Mouse (Mus musculus): ENCODE results near the gene Rras2. TPM values are rescaled to one million over a fixed set of nuclear protein-coding genes. Genes with fewer than 3 reads are reported as not detected.

Rras2 gene
- polyA plus RNA-seq, 1 experiment, result 57.4 TPM

DNA sequence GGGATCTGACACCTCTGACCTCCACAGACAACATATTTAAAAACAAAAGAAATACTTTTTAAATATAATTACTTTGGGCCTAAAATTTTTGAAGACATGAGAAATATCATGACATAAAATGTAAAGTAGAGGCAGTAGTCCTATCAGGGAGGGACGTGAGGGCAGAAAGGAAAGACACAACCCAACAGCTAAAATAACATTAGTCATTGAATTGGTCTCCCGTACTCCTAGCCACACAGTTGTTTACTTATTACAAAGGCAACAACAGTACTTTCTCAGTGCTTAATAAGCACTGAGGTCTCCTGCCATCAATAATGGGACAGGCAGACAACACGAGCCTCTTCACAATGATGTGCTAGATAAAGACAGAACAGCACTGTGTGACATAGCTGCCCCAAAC is 16.2 kb downstream of the Rras2 start:
- Histone ChIP-seq H3K27me3 (ENCODE audit: control insufficient read depth, insufficient read depth, insufficient read length) (no peaks in the 10 kb centered on the region), H3K79me2 (ENCODE audit: control insufficient read depth, insufficient read depth) (peaks cover 93% of the 10 kb centered on the region), H3K4me2 (ENCODE audit: low read depth) (peak overlapping the region; percentile 80), H3K4me3 (no peak overlapping the region), H3ac (ENCODE audit: control insufficient read depth, insufficient read length) (no peak overlapping the region), H3K36me3 (ENCODE audit: control insufficient read depth, insufficient read depth) (no peaks in the 10 kb centered on the region)
- TF ChIP-seq MYOD1 (IDR thresholded peaks at IDR 0.05; ENCODE audit: control insufficient read depth in 1 of 3, insufficient read length in 2 of 3, low read depth in 2 of 3) (peak in 1 of 3 experiments; percentile 54), USF1 (IDR thresholded peaks at IDR 0.05; ENCODE audit: low read depth) (no peak)

DNA sequence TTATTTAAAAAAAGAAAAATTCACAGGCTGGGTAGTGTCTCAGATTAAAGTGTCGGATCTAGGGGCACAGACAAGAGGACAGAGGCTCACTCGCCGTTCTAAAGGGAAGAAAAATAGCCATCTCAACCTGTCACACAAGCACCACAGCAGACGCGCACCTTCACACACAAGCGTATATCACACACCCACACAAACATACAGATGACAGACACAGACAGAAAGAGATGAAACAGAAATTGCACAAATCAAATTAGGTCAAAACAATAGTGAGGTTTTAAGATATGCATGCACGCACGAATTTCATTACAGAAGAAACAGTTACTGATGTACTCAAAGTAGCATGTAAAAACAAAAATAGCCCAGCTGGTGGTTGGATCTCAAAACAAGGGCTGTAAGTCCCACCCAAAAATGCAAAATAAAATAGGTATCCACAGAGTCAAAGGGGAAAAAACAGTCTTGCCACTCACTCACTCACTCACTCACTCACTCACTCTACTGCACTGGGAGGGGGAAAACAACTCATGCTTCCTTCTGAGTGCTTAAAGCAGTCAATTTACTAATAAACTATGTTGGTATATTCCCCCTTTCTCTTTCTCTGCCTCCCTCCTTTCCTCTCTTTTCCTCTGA is 23.9 kb downstream of the Rras2 start:
- H3K4me2 ChIP-seq (ENCODE audit: low read depth), result no peak overlapping the region
- H3K27me3 ChIP-seq (ENCODE audit: control insufficient read depth, insufficient read depth, insufficient read length), result no peaks in the 10 kb centered on the region
- peaks cover 98% of the 10 kb centered on the region for H3K79me2 ChIP-seq (ENCODE audit: control insufficient read depth, insufficient read depth)
- no peak overlapping the region for H3ac ChIP-seq (ENCODE audit: control insufficient read depth, insufficient read length)
- TF ChIP-seq TCF3 (IDR thresholded peaks at IDR 0.05; ENCODE audit: insufficient read length, low read depth) (no peak), MAX (IDR thresholded peaks at IDR 0.05; ENCODE audit: low read depth) (no peak), TCF12 (IDR thresholded peaks at IDR 0.05; ENCODE audit: insufficient read depth, poor library complexity, severe bottlenecking) (no peak), POLR2AphosphoS2 (IDR thresholded peaks at IDR 0.05; ENCODE audit: insufficient read length, low read depth) (no peak)
- H3K4me3 ChIP-seq, result no peak overlapping the region
- no peaks in the 10 kb centered on the region for H3K36me3 ChIP-seq (ENCODE audit: control insufficient read depth, insufficient read depth)

DNA sequence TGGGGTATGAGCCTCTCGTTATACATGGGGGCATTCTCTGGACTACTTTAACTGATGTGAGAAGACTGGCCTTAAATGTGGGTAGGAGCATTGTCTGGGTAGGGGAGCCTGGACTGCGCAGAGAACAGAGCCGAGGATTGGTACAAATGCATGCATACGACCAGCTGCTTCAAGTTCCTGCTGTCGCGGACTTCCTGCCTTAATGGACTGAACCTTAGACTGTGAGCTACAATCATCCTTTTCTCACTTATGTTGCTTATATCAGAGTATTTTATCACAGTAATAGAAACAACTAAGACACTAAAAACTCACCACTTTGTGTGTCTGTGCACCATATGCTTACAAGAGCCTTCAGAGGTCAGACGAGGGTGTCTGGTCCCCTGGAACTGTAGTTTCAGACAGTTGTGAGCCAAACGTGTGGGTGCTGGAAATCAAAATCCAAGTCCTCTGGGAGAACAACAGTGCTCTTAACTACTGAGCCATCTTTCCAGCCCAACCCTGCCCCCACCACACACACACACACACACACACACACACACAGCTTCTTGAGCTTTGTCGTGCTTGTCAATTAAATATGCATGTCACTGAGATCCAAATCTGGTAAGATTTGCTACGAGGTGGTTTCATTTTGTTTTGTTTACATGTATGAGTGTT is 26.6 kb downstream of the Rras2 start:
- Histone ChIP-seq H3K4me2 (ENCODE audit: low read depth) (no peak overlapping the region), H3K36me3 (ENCODE audit: control insufficient read depth, insufficient read depth) (no peaks in the 10 kb centered on the region), H3K27me3 (ENCODE audit: control insufficient read depth, insufficient read depth, insufficient read length) (no peaks in the 10 kb centered on the region), H3K79me2 (ENCODE audit: control insufficient read depth, insufficient read depth) (peaks cover 98% of the 10 kb centered on the region), H3K4me3 (no peak overlapping the region), H3ac (ENCODE audit: control insufficient read depth, insufficient read length) (no peak overlapping the region)
- TF ChIP-seq USF1 (IDR thresholded peaks at IDR 0.05; ENCODE audit: low read depth) (no peak), REST (IDR thresholded peaks at IDR 0.05; ENCODE audit: insufficient read depth, insufficient read length) (no peak)

DNA sequence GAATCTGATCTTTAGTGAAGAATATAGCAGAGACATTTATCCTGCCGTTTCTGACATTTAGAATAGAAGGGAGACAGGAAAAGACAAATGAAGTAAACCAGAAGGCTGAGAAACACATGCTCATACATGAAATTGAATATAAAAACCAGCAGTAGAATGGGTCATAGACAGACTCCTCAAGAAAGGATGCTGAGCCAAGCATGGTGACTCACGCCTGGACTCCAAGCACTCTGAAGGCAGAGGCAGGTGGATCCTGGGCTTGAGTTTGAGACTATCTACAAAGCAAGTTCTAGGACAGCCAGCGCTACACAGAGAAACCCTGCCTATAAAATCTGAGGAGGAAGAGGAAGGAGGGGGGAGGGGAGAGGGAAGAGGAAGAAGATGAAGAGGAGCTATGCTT is 27.4 kb downstream of the Rras2 start:
- H3K27me3 ChIP-seq (ENCODE audit: control insufficient read depth, insufficient read depth, insufficient read length), result no peaks in the 10 kb centered on the region
- no peak for TF ChIP-seq TCF3 (IDR thresholded peaks at IDR 0.05; ENCODE audit: insufficient read length, low read depth)
- no peak for TF ChIP-seq USF1 (IDR thresholded peaks at IDR 0.05; ENCODE audit: low read depth)
- no peak for TF ChIP-seq MAX (IDR thresholded peaks at IDR 0.05; ENCODE audit: low read depth)
- TF ChIP-seq CEBPB (IDR thresholded peaks at IDR 0.05; ENCODE audit: insufficient read depth, poor library complexity, severe bottlenecking), result no peak
- TF ChIP-seq SRF (IDR thresholded peaks at IDR 0.05; ENCODE audit: control insufficient read depth, insufficient read length, low read depth), result no peak
- TF ChIP-seq REST (IDR thresholded peaks at IDR 0.05; ENCODE audit: insufficient read depth, insufficient read length), result no peak
- TF ChIP-seq MYOG (IDR thresholded peaks at IDR 0.05; ENCODE audit: control insufficient read depth in 1 of 3, insufficient read depth in 1 of 3, insufficient read length in 2 of 3, low read depth in 2 of 3), result no peak
- H3K4me3 ChIP-seq, result no peak overlapping the region
- no peak overlapping the region for H3K4me2 ChIP-seq (ENCODE audit: low read depth)
- H3K79me2 ChIP-seq (ENCODE audit: control insufficient read depth, insufficient read depth), result peaks cover 98% of the 10 kb centered on the region
- H3K36me3 ChIP-seq (ENCODE audit: control insufficient read depth, insufficient read depth), result no peaks in the 10 kb centered on the region
- H3ac ChIP-seq (ENCODE audit: control insufficient read depth, insufficient read length), result no peak overlapping the region

DNA sequence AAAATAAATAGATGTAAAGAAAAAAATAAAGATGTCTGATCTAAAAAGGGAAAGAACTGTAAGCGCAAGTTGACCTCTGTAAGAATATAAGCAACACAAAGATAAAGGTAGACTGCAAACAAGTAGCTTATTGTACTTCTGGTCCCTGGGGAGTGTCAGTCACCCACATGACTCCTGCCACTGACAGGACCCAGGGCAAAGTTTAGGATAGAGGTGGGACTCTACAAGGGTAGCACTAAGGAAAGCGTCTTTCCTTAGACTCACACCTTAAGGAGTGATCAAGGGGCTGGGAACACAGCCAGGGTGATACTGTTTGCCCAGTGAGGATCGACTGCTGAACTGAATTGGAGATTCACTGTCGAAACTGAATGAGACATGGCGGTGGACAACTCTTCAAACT is 28.7 kb downstream of the Rras2 start:
- H3ac ChIP-seq (ENCODE audit: control insufficient read depth, insufficient read length), result no peak overlapping the region

DNA sequence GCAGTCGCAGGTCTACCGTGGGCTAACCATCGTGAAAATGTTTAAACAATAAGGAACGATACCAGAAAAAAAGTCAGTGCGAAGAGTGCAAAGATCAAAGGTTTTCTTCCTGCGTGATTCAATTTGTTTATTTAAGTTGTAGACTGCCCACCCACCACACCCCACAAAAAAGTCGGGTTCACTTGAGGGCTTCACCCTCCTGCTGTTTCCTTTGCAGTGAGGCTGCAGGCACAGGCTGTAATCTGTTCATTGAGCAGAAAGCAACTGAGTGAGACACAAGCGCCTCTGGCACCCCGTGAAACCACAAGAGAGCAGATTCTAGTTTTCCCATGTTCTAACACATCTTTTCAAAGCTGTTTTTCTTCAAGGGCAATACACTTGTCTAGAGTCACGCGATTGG is 29.6 kb downstream of the Rras2 start:
- H3K27me3 ChIP-seq (ENCODE audit: control insufficient read depth, insufficient read depth, insufficient read length), result no peaks in the 10 kb centered on the region

More for the DNA sequence above, 28.7 kb downstream of the Rras2 start:
- Histone ChIP-seq H3K4me3 (no peak overlapping the region), H3K27me3 (ENCODE audit: control insufficient read depth, insufficient read depth, insufficient read length) (no peaks in the 10 kb centered on the region), H3K79me2 (ENCODE audit: control insufficient read depth, insufficient read depth) (peaks cover 97% of the 10 kb centered on the region), H3K4me2 (ENCODE audit: low read depth) (no peak overlapping the region), H3K36me3 (ENCODE audit: control insufficient read depth, insufficient read depth) (no peaks in the 10 kb centered on the region)
- no peak for TF ChIP-seq POLR2A (IDR thresholded peaks at IDR 0.05; ENCODE audit: insufficient read length, low read depth)
- no peak for TF ChIP-seq TCF12 (IDR thresholded peaks at IDR 0.05; ENCODE audit: insufficient read depth, poor library complexity, severe bottlenecking)
- TF ChIP-seq CEBPB (IDR thresholded peaks at IDR 0.05; ENCODE audit: insufficient read depth, poor library complexity, severe bottlenecking), result no peak
- TF ChIP-seq USF1 (IDR thresholded peaks at IDR 0.05; ENCODE audit: low read depth), result no peak
- TF ChIP-seq SRF (IDR thresholded peaks at IDR 0.05; ENCODE audit: control insufficient read depth, insufficient read length, low read depth), result no peak

More for the DNA sequence above, 29.6 kb downstream of the Rras2 start:
- Histone ChIP-seq H3K4me3 (no peak overlapping the region), H3K79me2 (ENCODE audit: control insufficient read depth, insufficient read depth) (peaks cover 95% of the 10 kb centered on the region), H3ac (ENCODE audit: control insufficient read depth, insufficient read length) (no peak overlapping the region), H3K4me2 (ENCODE audit: low read depth) (no peak overlapping the region), H3K36me3 (ENCODE audit: control insufficient read depth, insufficient read depth) (no peaks in the 10 kb centered on the region)
- TF ChIP-seq MYOG (IDR thresholded peaks at IDR 0.05; ENCODE audit: control insufficient read depth in 1 of 3, insufficient read depth in 1 of 3, insufficient read length in 2 of 3, low read depth in 2 of 3) (no peak), USF1 (IDR thresholded peaks at IDR 0.05; ENCODE audit: low read depth) (no peak), CEBPB (IDR thresholded peaks at IDR 0.05; ENCODE audit: insufficient read depth, poor library complexity, severe bottlenecking) (no peak), SRF (IDR thresholded peaks at IDR 0.05; ENCODE audit: control insufficient read depth, insufficient read length, low read depth) (no peak), MAX (IDR thresholded peaks at IDR 0.05; ENCODE audit: low read depth) (no peak), TCF3 (IDR thresholded peaks at IDR 0.05; ENCODE audit: insufficient read length, low read depth) (no peak), TCF12 (IDR thresholded peaks at IDR 0.05; ENCODE audit: insufficient read depth, poor library complexity, severe bottlenecking) (no peak), POLR2A (IDR thresholded peaks at IDR 0.05; ENCODE audit: insufficient read length, low read depth) (no peak), REST (IDR thresholded peaks at IDR 0.05; ENCODE audit: insufficient read depth, insufficient read length) (no peak), E2F4 (IDR thresholded peaks at IDR 0.05; ENCODE audit: insufficient read depth) (no peak), MYOD1 (IDR thresholded peaks at IDR 0.05; ENCODE audit: control insufficient read depth in 1 of 3, insufficient read length in 2 of 3, low read depth in 2 of 3) (no peak), POLR2AphosphoS2 (IDR thresholded peaks at IDR 0.05; ENCODE audit: insufficient read length, low read depth) (no peak)
